10 mouse cellular contexts compared by ENCODE assay signal in the genomic region with DNA sequence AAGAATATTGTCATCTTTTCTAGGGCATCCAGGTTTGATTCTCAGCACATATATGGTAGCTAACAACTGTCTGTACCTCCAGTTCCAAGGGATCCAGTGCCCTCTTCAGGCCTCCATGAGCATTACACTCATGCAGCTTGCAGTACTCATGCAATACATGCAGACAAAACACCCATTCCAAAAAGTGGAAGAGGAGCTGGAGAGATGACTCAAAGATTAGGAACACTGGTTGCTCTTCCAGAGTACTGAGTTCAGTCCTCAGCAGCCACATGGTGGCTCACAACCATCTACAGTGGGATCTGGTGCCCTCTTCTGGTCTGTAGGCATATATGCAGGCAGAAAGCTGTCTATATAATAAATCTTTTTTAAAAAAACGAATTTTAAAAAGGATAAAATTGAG. TPM values are rescaled to one million over a fixed set of nuclear protein-coding genes. Genes with fewer than 3 reads are reported as not detected.
DNase-seq lines count a peak whose midpoint lies in the region; ATAC-seq and TF ChIP-seq lines count a peak whose summit lies in the region.
"Had no signal": no experiment of that assay in that cellular context is flagged by ENCODE, and none has a peak within 500 bp of the region (broad histone marks: within the 10 kb centered on the region; RNA-seq: fewer than 3 reads in every experiment).

No protein-coding gene starts in this region.

- no peak for TF ChIP-seq RAD21 in CH12.LX (IDR thresholded peaks at IDR 0.05; ENCODE audit: low read depth, low read length)

- H3K9me3 ChIP-seq in lung, embryonic 14.5 days (ENCODE audit: low read depth, low read length) = 0 out of 2 replicates have a peak, but pooled peaks cover 3% of the 10 kb centered on the region
- peaks cover 3% of the 10 kb centered on the region for H3K9me3 ChIP-seq in CH12.LX (replicated peaks; ENCODE audit: low read length)

- 47% methylated on average over 1 of the region's 1 CpGs for WGBS in lung, embryonic 14.5 days

- no peaks in the 10 kb centered on the region for H3K79me2 ChIP-seq in CH12.LX (replicated peaks; ENCODE audit: control insufficient read depth, extremely low read depth, insufficient read depth, poor library complexity, severe bottlenecking)

- no peak overlapping the region for H3K27ac ChIP-seq in lung, embryonic 14.5 days (ENCODE audit: low read depth)
- H3K27ac ChIP-seq in CH12.LX (ENCODE audit: insufficient read depth, low read depth) = no peak overlapping the region

- no peak for TF ChIP-seq POLR2A in CH12.LX (IDR thresholded peaks at IDR 0.05; ENCODE audit: low read depth, low read length)

- in situ Hi-C loops in CH12.LX (cut with MboI; ENCODE audit: low pct_ligation_motif_present, low pct_unique_long_range_greater_than_20kb, low sequenced_read_pairs) = no loop called here

- no peak overlapping the region for H3K4me3 ChIP-seq in lung, embryonic 14.5 days (ENCODE audit: low read depth, low read length)
- no peak overlapping the region for H3K4me3 ChIP-seq in CH12.LX (replicated peaks in 1 of 3; ENCODE audit: low read depth in 2 of 3, low read length in 2 of 3, poor library complexity in 1 of 3)

- ATAC-seq in lung, embryonic 14.5 days (ENCODE audit: insufficient read depth) = no peak
- no peak for ATAC-seq in erythroid progenitor cell, adult 5-6 weeks (replicated peaks; ENCODE audit: low FRiP score, poor library complexity, severe bottlenecking)

- DNase-seq in lung, embryonic 14.5 days = no peak
- DNase-seq in lung, postnatal 10 days = no peak
- DNase-seq in CH12.LX (ENCODE audit: extremely low read depth) (no peak), ZHBTc4 (ENCODE audit: low read depth, low spot score) (peak; percentile 59)
- DNase-seq in splenic B cell, adult 2 months (ENCODE audit: low read depth, low spot score) = peak; percentile 52
- DNase-seq in right cerebral cortex, adult 2 months (ENCODE audit: low spot score in 2 of 2) = no peak
- DNase-seq: adrenal gland, adult 2 months; cerebellum, adult 18-20 months; heart, postnatal 36 days had no signal

- no peaks in the 10 kb centered on the region for H3K36me3 ChIP-seq in lung, embryonic 14.5 days (ENCODE audit: insufficient read depth)
- H3K36me3 ChIP-seq in CH12.LX (replicated peaks in 1 of 2; ENCODE audit: control insufficient read depth in 1 of 2, insufficient read depth in 1 of 2, low read length in 1 of 2) = no peaks in the 10 kb centered on the region
- no peaks in the 10 kb centered on the region for H3K36me3 ChIP-seq in splenic B cell, adult 2 months (ENCODE audit: control insufficient read depth, insufficient read depth, low read length, poor library complexity, severe bottlenecking)

- H3K9ac ChIP-seq in lung, embryonic 14.5 days = no peak overlapping the region
- H3K9ac ChIP-seq in CH12.LX (ENCODE audit: insufficient read depth, low read depth) = no peak overlapping the region

- peak; percentile 43 for TF ChIP-seq CTCF in lung, embryonic 14.5 days (IDR thresholded peaks at IDR 0.05; ENCODE audit: low read depth)
- peak; percentile 19 to 45; a peak in 3 of 4 replicates for TF ChIP-seq CTCF in CH12.LX (conservative IDR thresholded peaks at IDR 0.05 in 1 of 2, IDR thresholded peaks at IDR 0.05 in 1 of 2; ENCODE audit: low read depth in 2 of 2, low read length in 2 of 2)

- no peak overlapping the region for H3K4me2 ChIP-seq in lung, embryonic 14.5 days
- H3K4me2 ChIP-seq in CH12.LX (ENCODE audit: insufficient read depth, low read depth, poor library complexity, severe bottlenecking) = no peak overlapping the region

- no peak for TF ChIP-seq EP300 in CH12.LX (IDR thresholded peaks at IDR 0.05; ENCODE audit: low read length)

- dilution Hi-C loops in CH12.LX (cut with MboI; ENCODE audit: extremely low pct_ligation_motif_present, extremely low pct_unique_long_range_greater_than_20kb, low sequenced_read_pairs) = no loop called here

- H3K27me3 ChIP-seq in lung, embryonic 14.5 days (ENCODE audit: insufficient read depth, low read length) = no peaks in the 10 kb centered on the region
- no peaks in the 10 kb centered on the region for H3K27me3 ChIP-seq in CH12.LX (replicated peaks)
- H3K27me3 ChIP-seq in splenic B cell, adult 2 months (ENCODE audit: control insufficient read depth, insufficient read depth, low read length, poor library complexity, severe bottlenecking) = no peaks in the 10 kb centered on the region

- H3K4me1 ChIP-seq in lung, embryonic 14.5 days (ENCODE audit: insufficient read depth) = no peaks in the 10 kb centered on the region
- peaks cover 0 to 19% of the 10 kb centered on the region in 2 experiments; a peak in 3 of 4 replicates for H3K4me1 ChIP-seq in CH12.LX (ENCODE audit: control insufficient read depth in 1 of 2, insufficient read depth in 2 of 2)

TF ChIP-seq in CH12.LX, 34 proteins besides CTCF, POLR2A, EP300 and RAD21:
- no peak for TF ChIP-seq MAX (IDR thresholded peaks at IDR 0.05; ENCODE audit: low read length)
- no peak for TF ChIP-seq MEF2A (IDR thresholded peaks at IDR 0.05; ENCODE audit: borderline replicate concordance, low read depth, low read length)
- TF ChIP-seq CHD2 (IDR thresholded peaks at IDR 0.05; ENCODE audit: low read length) = no peak
- TF ChIP-seq E2F4 (IDR thresholded peaks at IDR 0.05; ENCODE audit: insufficient replicate concordance, low read depth, low read length) = no peak
- no peak for TF ChIP-seq MYC (IDR thresholded peaks at IDR 0.05; ENCODE audit: low read depth, low read length)
- no peak for TF ChIP-seq ZMIZ1 (IDR thresholded peaks at IDR 0.05; ENCODE audit: low read depth, low read length)
- no peak for TF ChIP-seq BHLHE40 (IDR thresholded peaks at IDR 0.05; ENCODE audit: low read depth, low read length)
- TF ChIP-seq SMC3 (IDR thresholded peaks at IDR 0.05; ENCODE audit: low read depth, low read length) = no peak
- TF ChIP-seq MAFK (IDR thresholded peaks at IDR 0.05; ENCODE audit: insufficient replicate concordance, low read length) = no peak
- TF ChIP-seq NRF1 (IDR thresholded peaks at IDR 0.05; ENCODE audit: low read depth, low read length) = no peak
- no peak for TF ChIP-seq UBTF (IDR thresholded peaks at IDR 0.05; ENCODE audit: low read depth, low read length)
- TF ChIP-seq GABPA (IDR thresholded peaks at IDR 0.05; ENCODE audit: insufficient replicate concordance, low read depth, low read length) = no peak
- no peak for TF ChIP-seq ZKSCAN1 (IDR thresholded peaks at IDR 0.05; ENCODE audit: borderline replicate concordance, low read depth, low read length)
- no peak for TF ChIP-seq HCFC1 (IDR thresholded peaks at IDR 0.05; ENCODE audit: low read depth, low read length)
- TF ChIP-seq IRF4 (IDR thresholded peaks at IDR 0.05; ENCODE audit: low read depth, low read length) = no peak

RNA-seq across cellular contexts. Expression of gene Slc39a10, which starts 21.7 kb away (rescaled TPM):
- polyA plus RNA-seq in lung, embryonic 14.5 days (2014; fragmentation: Nextera tagmentation; extraction: Ambion mirVana) = 57.0 and 60.1 TPM in 2 replicates
- total RNA-seq in CH12.LX (2012; rRNA removed) (7.3 and 9.9 TPM in 2 replicates), CH12.LX (2014; rRNA removed) (14.2 TPM in 2 replicates)
- polyA plus RNA-seq in CH12.LX (2012; ENCODE audit: insufficient read length, low read depth) = 10.3 and 11.0 TPM in 2 replicates
- 5.0 and 6.7 TPM in 2 replicates for total RNA-seq in erythroid progenitor cell, adult 5-6 weeks (2015; ENCODE audit: low replicate concordance)
- 1.3 and 3.0 TPM in 2 replicates for total RNA-seq in erythroid progenitor cell, adult 5-6 weeks (2017; ENCODE audit: low replicate concordance)

Comparison
In these comparisons a context has a peak if more than half of its experiments do, and no peak if none do; other contexts are left out.
1. DNase-seq: peak in ZHBTc4 (single experiment) and splenic B cell, adult 2 months (single experiment); none in lung, embryonic 14.5 days (single experiment), lung, postnatal 10 days (single experiment), CH12.LX (single experiment) and right cerebral cortex, adult 2 months (0 of 2).